Mouse (Mus musculus): ENCODE results near the gene Grb2.

- no peak for TF ChIP-seq EP300 (IDR thresholded peaks at IDR 0.05; ENCODE audit: low read depth)
- no peak for TF ChIP-seq CTCF (IDR thresholded peaks at IDR 0.05; ENCODE audit: low read depth)
Measured at GRCm38 (mm10) chr11:115709829-115710559, 1.6 kb upstream of the Grb2 start.

Measured in liver, embryonic 14.5 days (tissue).